In genomic region chr5:139860328-139861104, GRCm38 (mm10) we compare ENCODE assay signal across 1 mouse cellular context.
TF ChIP-seq lines count a peak whose summit lies in the region.

No protein-coding gene starts in this region.

TF ChIP-seq in MEL, 35 proteins besides CTCF, POLR2A, EP300 and RAD21 (continued from another document):
- TF ChIP-seq ZNF384 (IDR thresholded peaks at IDR 0.05; ENCODE audit: low read depth, low read length) (no peak), RCOR1 (IDR thresholded peaks at IDR 0.05; ENCODE audit: low read depth, low read length) (no peak), USF1 (IDR thresholded peaks at IDR 0.05; ENCODE audit: low read depth, low read length) (no peak), SIN3A (IDR thresholded peaks at IDR 0.05; ENCODE audit: low read length) (no peak), MYC (IDR thresholded peaks at IDR 0.05; ENCODE audit: low read depth, low read length) (no peak), MAX (IDR thresholded peaks at IDR 0.05; ENCODE audit: low read length) (no peak)
